Mouse (Mus musculus): ENCODE results near the gene Tldc1.

Gene Tldc1

GRCm38 (mm10) chr8:119778263-119778662, at the start of gene Tldc1:
TSS of gene Tldc1 (minus strand) at chr8:119778416.
- DNase-seq: peak; percentile 99 to 100

- no peak for DNase-seq
Measured at GRCm38 (mm10) chr8:119827721-119828153, 49.5 kb upstream of the Tldc1 start.

- no peak for DNase-seq
Measured at GRCm38 (mm10) chr8:119826982-119827381, 48.8 kb upstream of the Tldc1 start.

- no peak for DNase-seq
Measured at GRCm38 (mm10) chr8:119825950-119826730, 47.9 kb upstream of the Tldc1 start.

- DNase-seq: no peak
Measured at GRCm38 (mm10) chr8:119824809-119825273, 46.6 kb upstream of the Tldc1 start.

GRCm38 (mm10) chr8:119824100-119824499, 45.9 kb upstream of the Tldc1 start:
- DNase-seq: peak in 1 of 2 experiments; percentile 35

- no peak for DNase-seq
Measured at GRCm38 (mm10) chr8:119823278-119823677, 45.1 kb upstream of the Tldc1 start.

- DNase-seq: no peak
Measured at GRCm38 (mm10) chr8:119821691-119822090, 43.5 kb upstream of the Tldc1 start.

- DNase-seq: no peak
Measured at GRCm38 (mm10) chr8:119819976-119820375, 41.8 kb upstream of the Tldc1 start.

- DNase-seq: peak; percentile 46 to 47
Measured at GRCm38 (mm10) chr8:119819316-119819715, 41.1 kb upstream of the Tldc1 start.

- no peak for DNase-seq
Measured at GRCm38 (mm10) chr8:119817446-119817845, 39.2 kb upstream of the Tldc1 start.

- DNase-seq: no peak
Measured at GRCm38 (mm10) chr8:119816219-119816618, 38.0 kb upstream of the Tldc1 start.

GRCm38 (mm10) chr8:119812650-119813431, 34.6 kb upstream of the Tldc1 start:
- no peak for DNase-seq

- DNase-seq: no peak
Measured at GRCm38 (mm10) chr8:119811925-119812324, 33.7 kb upstream of the Tldc1 start.

GRCm38 (mm10) chr8:119810953-119811499, 32.8 kb upstream of the Tldc1 start:
- no peak for DNase-seq

- no peak for DNase-seq
Measured at GRCm38 (mm10) chr8:119810127-119810868, 32.1 kb upstream of the Tldc1 start.

GRCm38 (mm10) chr8:119809620-119810019, 31.4 kb upstream of the Tldc1 start:
- DNase-seq: no peak

GRCm38 (mm10) chr8:119807687-119808086, 29.5 kb upstream of the Tldc1 start:
- no peak for DNase-seq

- DNase-seq: peak; percentile 73 to 76
Measured at GRCm38 (mm10) chr8:119806422-119807263, 28.4 kb upstream of the Tldc1 start.

- no peak for DNase-seq
Measured at GRCm38 (mm10) chr8:119805275-119805674, 27.1 kb upstream of the Tldc1 start.

GRCm38 (mm10) chr8:119802592-119802991, 24.4 kb upstream of the Tldc1 start:
- no peak for DNase-seq

GRCm38 (mm10) chr8:119801168-119801567, 23.0 kb upstream of the Tldc1 start:
- no peak for DNase-seq

Data from cerebellum, postnatal 36 days (tissue).